Mouse (Mus musculus): Measurements from ENCODE around the gene Zfp579.

GRCm38 (mm10) chr7:4999876-5000275 lies 3.9 kb upstream of the Zfp579 start:
- TF ChIP-seq CTCF (IDR thresholded peaks at IDR 0.05; ENCODE audit: borderline replicate concordance, insufficient read depth, low read length) (no peak), POLR2A (IDR thresholded peaks at IDR 0.05; ENCODE audit: low read depth, low read length) (no peak)
